16 mouse cellular contexts compared by ENCODE assay signal in genomic region chr14:63321931-63322510, GRCm38 (mm10).
DNase-seq lines count a peak whose midpoint lies in the region; ATAC-seq and TF ChIP-seq lines count a peak whose summit lies in the region.
"Had no signal": no experiment of that assay in that cellular context is flagged by ENCODE, and none has a peak within 500 bp of the region (broad histone marks: within the 10 kb centered on the region; RNA-seq: fewer than 3 reads in every experiment).

No protein-coding gene starts in this region.

- no peak overlapping the region for H3K4me2 ChIP-seq in hindbrain, postnatal 0 days (ENCODE audit: low read depth, low read length)
- no peak overlapping the region for H3K4me2 ChIP-seq in hindbrain, embryonic 14.5 days (replicated peaks)
- no peak overlapping the region for H3K4me2 ChIP-seq in limb, embryonic 13.5 days (replicated peaks)
- H3K4me2 ChIP-seq: embryonic facial prominence, embryonic 13.5 days; midbrain, embryonic 12.5 days had no signal

- no peaks in the 10 kb centered on the region for H3K36me3 ChIP-seq in hindbrain, postnatal 0 days (ENCODE audit: insufficient read depth, low read length)
- H3K36me3 ChIP-seq in hindbrain, embryonic 14.5 days (replicated peaks; ENCODE audit: control insufficient read depth, insufficient read depth) = no peaks in the 10 kb centered on the region
- H3K36me3 ChIP-seq in megakaryocyte, embryonic 14.5 days (replicated peaks; ENCODE audit: low read length) = no peaks in the 10 kb centered on the region
- H3K36me3 ChIP-seq in limb, embryonic 13.5 days = no peaks in the 10 kb centered on the region
- H3K36me3 ChIP-seq: embryonic facial prominence, embryonic 13.5 days; midbrain, embryonic 12.5 days had no signal

- no peak for ATAC-seq in hindbrain, postnatal 0 days
- no peak for ATAC-seq in hindbrain, embryonic 14.5 days (ENCODE audit: low FRiP score)
- ATAC-seq in megakaryocyte, adult 5-6 weeks (ENCODE audit: poor library complexity, severe bottlenecking) = no peak
- peak; percentile 48; the same call in 1 of the 2 replicates for ATAC-seq in limb, embryonic 13.5 days (ENCODE audit: low FRiP score, low read depth)
- ATAC-seq: inflammation-experienced regulatory T-cells, adult 6 months had no signal

- DNase-seq in hindbrain, postnatal 0 days (ENCODE audit: low spot score) = peak; percentile 18
- DNase-seq in hindbrain, embryonic 14.5 days (ENCODE audit: low spot score) = no peak
- peak; percentile 78 for DNase-seq in testis, postnatal 14 days (ENCODE audit: low spot score)
- no peak for DNase-seq in cerebellum, adult 9-10 months
- no peak for DNase-seq in cerebellum, postnatal 10 days
- DNase-seq: cerebellum, postnatal 14 days; lung, postnatal 14 days; thymus, postnatal 4 days had no signal

- H3K27me3 ChIP-seq in hindbrain, postnatal 0 days (ENCODE audit: insufficient read depth, low read length) = no peaks in the 10 kb centered on the region
- H3K27me3 ChIP-seq in hindbrain, embryonic 14.5 days (ENCODE audit: control insufficient read depth, insufficient read depth, low read length) = no peaks in the 10 kb centered on the region
- peaks cover 21% of the 10 kb centered on the region for H3K27me3 ChIP-seq in megakaryocyte, embryonic 14.5 days (replicated peaks)
- 0 out of 2 replicates have a peak, but pooled peaks cover 2% of the 10 kb centered on the region for H3K27me3 ChIP-seq in limb, embryonic 13.5 days
- H3K27me3 ChIP-seq: embryonic facial prominence, embryonic 13.5 days; midbrain, embryonic 12.5 days had no signal

- no peaks in the 10 kb centered on the region for H3K9me3 ChIP-seq in hindbrain, postnatal 0 days (ENCODE audit: low read length)
- no peaks in the 10 kb centered on the region for H3K9me3 ChIP-seq in hindbrain, embryonic 14.5 days (ENCODE audit: control insufficient read depth, low read length)
- H3K9me3 ChIP-seq in megakaryocyte, embryonic 14.5 days = no peaks in the 10 kb centered on the region
- no peaks in the 10 kb centered on the region for H3K9me3 ChIP-seq in limb, embryonic 13.5 days
- H3K9me3 ChIP-seq: embryonic facial prominence, embryonic 13.5 days; midbrain, embryonic 12.5 days had no signal

- H3K4me1 ChIP-seq in hindbrain, postnatal 0 days (ENCODE audit: insufficient read depth, low read length) = no peaks in the 10 kb centered on the region
- H3K4me1 ChIP-seq in hindbrain, embryonic 14.5 days (replicated peaks; ENCODE audit: control insufficient read depth, insufficient read depth, low read length) = no peaks in the 10 kb centered on the region
- no peaks in the 10 kb centered on the region for H3K4me1 ChIP-seq in megakaryocyte, embryonic 14.5 days
- H3K4me1 ChIP-seq in limb, embryonic 13.5 days = peaks cover 11% of the 10 kb centered on the region
- H3K4me1 ChIP-seq: embryonic facial prominence, embryonic 13.5 days had no signal

- no peak overlapping the region for H3K9ac ChIP-seq in hindbrain, postnatal 0 days (replicated peaks; ENCODE audit: low read length)
- no peak overlapping the region for H3K9ac ChIP-seq in hindbrain, embryonic 14.5 days
- no peak overlapping the region for H3K9ac ChIP-seq in limb, embryonic 13.5 days
- H3K9ac ChIP-seq: embryonic facial prominence, embryonic 13.5 days; liver, embryonic 14.5 days; midbrain, embryonic 12.5 days had no signal

- H3K4me3 ChIP-seq in hindbrain, postnatal 0 days (ENCODE audit: low read length) = no peak overlapping the region
- H3K4me3 ChIP-seq in hindbrain, embryonic 14.5 days (replicated peaks; ENCODE audit: low read length) = no peak overlapping the region
- peak overlapping the region; percentile 43 for H3K4me3 ChIP-seq in megakaryocyte, embryonic 14.5 days (replicated peaks)
- no peak overlapping the region for H3K4me3 ChIP-seq in limb, embryonic 13.5 days
- H3K4me3 ChIP-seq: embryonic facial prominence, embryonic 13.5 days; layer of hippocampus, adult 2 months; midbrain, embryonic 12.5 days had no signal

- TF ChIP-seq CTCF in hindbrain, postnatal 0 days (IDR thresholded peaks at IDR 0.05; ENCODE audit: low read depth) = no peak

- 83% methylated on average over 9 of the region's 9 CpGs for WGBS in hindbrain, postnatal 0 days
- 84% methylated on average over 9 of the region's 9 CpGs for WGBS in hindbrain, embryonic 14.5 days
- 73% methylated on average over 9 of the region's 9 CpGs for WGBS in limb, embryonic 13.5 days

- no peak overlapping the region for H3K27ac ChIP-seq in hindbrain, postnatal 0 days
- H3K27ac ChIP-seq in hindbrain, embryonic 14.5 days = no peak overlapping the region
- H3K27ac ChIP-seq in limb, embryonic 13.5 days = no peak overlapping the region
- H3K27ac ChIP-seq: embryonic facial prominence, embryonic 13.5 days; layer of hippocampus, adult 2 months; liver, embryonic 14.5 days; midbrain, embryonic 12.5 days had no signal

Comparison
In these comparisons a context has a peak if more than half of its experiments do, and no peak if none do; other contexts are left out.
1. DNase-seq: peak in hindbrain, postnatal 0 days (single experiment) and testis, postnatal 14 days (single experiment); none in hindbrain, embryonic 14.5 days (single experiment), cerebellum, adult 9-10 months (single experiment) and cerebellum, postnatal 10 days (0 of 2).